Mouse (Mus musculus): ENCODE measurements around the gene Mep1a. TPM values are rescaled to one million over a fixed set of nuclear protein-coding genes. Genes with fewer than 3 reads are reported as not detected.
"Not testable (repeated sequence)": the region's sequence is repeated elsewhere in the genome, so short reads cannot be mapped to it uniquely, and the experiment has no call there.

Mep1a gene
- total RNA-seq, 2 experiments from 2014 or later: not detected

DNA sequence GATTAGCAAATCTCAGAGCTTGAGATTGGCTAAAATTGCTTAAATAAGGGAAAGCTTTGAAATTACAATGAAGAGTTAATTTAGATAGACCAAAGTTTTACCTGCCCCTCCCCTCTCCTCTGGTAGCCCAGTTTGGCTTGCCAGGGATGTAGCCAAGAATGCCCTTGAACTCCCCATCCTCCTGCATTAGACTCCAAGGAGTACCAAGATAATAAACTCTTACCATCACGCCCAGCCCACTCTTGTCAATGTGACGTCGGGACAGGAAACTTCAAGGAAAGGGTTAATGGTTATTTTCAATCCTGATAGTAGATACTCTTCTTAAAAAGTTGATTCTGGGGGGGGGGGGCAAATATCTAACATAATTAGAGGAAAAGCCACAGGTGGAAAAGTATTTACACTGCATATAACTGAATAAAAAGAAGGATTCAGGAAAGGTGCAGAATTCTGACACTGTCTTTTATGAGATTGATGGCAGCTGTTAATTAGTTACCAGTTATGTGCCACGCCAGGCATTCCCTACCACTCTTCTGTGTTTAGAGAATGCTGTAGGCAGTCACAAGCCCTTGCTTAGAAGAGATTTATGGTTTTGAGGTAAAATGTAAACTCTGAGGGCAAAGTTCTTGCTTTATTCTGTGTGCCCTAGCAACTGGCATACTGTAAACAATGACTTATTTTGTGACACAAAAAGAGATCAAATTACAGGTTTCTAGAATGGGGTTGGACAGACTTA, 1.4 kb upstream of the Mep1a start:
- Histone ChIP-seq H3K27ac (no peak overlapping the region), H3K4me3 (no peak overlapping the region)
- DNase-seq: no peak
- intact Hi-C loops (cut with DNase I): no loop called here
- TF ChIP-seq CTCF (IDR thresholded peaks at IDR 0.05): no peak

DNA sequence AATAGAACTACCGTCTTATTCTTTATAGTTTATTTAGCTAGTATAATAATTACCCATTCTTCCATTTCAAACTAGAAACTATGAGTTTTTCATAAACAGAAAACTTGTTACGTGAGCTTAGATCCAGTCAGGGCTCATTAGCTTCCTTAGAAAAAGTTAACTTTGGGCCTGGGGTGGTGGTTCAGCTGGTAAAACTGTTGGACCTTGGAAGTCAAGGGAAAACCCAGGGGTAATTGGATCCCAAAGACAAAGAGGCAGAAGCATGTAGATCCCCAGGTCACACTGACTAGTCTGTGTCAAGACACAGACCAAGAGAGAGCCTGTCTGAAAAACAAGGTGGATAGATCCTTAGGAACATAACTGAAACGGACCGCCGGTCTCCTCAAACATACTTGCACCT, 981 bp downstream of the Mep1a start:
- intact Hi-C loops (cut with DNase I): no loop called here
- no peak for TF ChIP-seq CTCF (IDR thresholded peaks at IDR 0.05)
- no peak for DNase-seq
- Histone ChIP-seq H3K4me3 (no peak overlapping the region), H3K27ac (no peak overlapping the region)

DNA sequence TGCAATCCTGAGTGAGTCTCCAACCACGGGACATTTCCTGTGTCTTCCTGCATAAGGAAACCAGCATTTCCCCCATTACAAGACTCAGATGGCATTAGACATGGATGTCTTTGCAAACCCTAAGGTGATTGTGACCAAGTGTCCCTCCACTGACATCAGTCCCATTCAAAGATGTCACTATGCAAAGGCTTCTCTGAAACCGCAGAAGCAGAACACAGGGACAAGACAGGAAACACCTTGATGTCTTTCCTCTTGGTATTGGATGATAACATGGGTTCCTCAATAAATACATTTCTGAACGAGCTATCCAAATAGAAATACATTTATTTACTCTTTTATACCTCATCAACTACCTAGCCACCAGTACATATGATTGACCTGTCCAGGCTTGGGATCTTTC, 1.4 kb downstream of the Mep1a start:
- Histone ChIP-seq H3K4me3 (no peak overlapping the region), H3K27ac (no peak overlapping the region)
- intact Hi-C loops (cut with DNase I): no loop called here
- TF ChIP-seq CTCF (IDR thresholded peaks at IDR 0.05): no peak
- DNase-seq: no peak

DNA sequence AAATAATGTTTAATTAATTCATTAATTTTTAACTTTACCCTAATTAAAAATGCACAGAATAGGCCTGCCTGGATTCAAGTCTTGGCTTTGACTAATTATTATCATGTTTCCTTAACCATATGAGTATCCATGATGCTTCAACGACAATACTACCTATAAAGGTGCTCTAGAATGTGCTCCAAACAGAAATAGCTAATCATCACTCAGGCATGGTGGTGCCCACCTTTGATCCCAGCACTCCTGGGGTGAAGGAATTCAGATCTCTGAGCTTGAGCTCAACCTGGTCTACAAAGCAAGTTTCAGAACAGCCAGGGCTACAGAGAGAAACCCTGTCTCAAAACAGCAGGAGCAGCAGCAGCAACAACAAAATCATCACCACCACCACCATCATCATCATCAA, 2.1 kb downstream of the Mep1a start:
- no peak for DNase-seq
- TF ChIP-seq CTCF (IDR thresholded peaks at IDR 0.05): no peak
- intact Hi-C loops (cut with DNase I): no loop called here
- Histone ChIP-seq H3K4me3 (no peak overlapping the region), H3K27ac (no peak overlapping the region)

DNA sequence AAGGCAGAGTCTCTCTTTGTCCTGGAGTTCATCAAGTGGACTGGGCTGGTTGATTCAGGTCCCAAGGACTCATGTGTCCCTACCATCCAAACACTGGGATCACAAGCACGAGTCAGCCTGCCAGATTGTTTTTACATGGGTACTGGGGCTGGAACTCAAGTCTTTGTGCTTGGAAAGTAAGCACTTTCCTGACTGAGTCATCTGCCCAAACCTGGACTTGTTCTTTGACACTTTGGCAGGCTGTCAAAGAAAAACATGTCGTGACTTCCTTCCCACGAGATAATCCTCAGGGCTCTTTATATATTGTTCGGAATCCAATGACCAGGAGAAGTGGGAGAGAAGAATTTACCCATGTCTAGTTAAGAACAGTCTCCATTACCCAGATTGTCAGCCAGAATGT, 5.1 kb downstream of the Mep1a start:
- intact Hi-C loops (cut with DNase I): no loop called here

DNA sequence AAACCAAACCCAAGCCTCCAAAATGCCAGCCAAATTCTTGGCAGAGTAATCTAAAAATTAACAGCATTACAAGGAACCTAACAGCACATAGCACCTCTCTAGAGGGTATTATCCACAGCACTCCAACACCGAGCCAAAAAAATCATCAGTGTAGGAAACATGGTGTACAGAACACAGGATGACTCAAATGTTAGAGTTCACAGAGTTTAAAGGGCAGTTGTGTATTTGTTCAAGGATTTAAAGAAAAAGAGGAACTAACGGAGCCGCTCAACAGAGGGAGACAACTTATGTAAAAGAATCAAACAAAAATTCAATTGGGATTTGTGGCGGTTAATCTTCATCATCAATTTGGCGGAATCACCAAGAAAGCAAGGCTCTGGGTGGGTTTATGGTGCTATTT, 7.1 kb downstream of the Mep1a start:
- Histone ChIP-seq H3K27ac (no peak overlapping the region), H3K4me3 (no peak overlapping the region)
- DNase-seq: no peak
- intact Hi-C loops (cut with DNase I): no loop called here
- TF ChIP-seq CTCF (IDR thresholded peaks at IDR 0.05): no peak

More for the DNA sequence above, 5.1 kb downstream of the Mep1a start:
- DNase-seq: no peak
- Histone ChIP-seq H3K27ac (no peak overlapping the region), H3K4me3 (no peak overlapping the region)
- no peak for TF ChIP-seq CTCF (IDR thresholded peaks at IDR 0.05)

DNA sequence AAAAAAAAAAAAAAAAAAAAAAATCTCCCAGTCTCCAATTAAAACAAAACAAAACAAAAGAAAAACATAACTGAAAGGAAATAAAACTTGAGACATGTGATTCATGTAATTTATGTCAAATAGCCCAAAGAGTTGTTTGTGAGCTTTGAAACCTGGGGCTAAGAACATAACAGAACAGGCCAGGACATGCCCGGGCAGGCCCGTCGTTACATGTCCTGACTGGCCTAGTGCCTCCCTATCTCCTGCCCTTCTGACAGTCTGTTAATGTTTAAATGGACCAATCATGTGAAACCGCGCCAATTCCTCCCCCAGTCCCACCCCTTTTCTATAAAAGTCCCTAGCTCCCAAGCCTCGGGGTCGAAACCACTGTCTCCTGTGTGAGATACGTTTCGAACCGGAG, 12.2 kb downstream of the Mep1a start:
- H3K27ac ChIP-seq; DNase-seq; H3K4me3 ChIP-seq; intact Hi-C loops (cut with DNase I): not testable (repeated sequence)

DNA sequence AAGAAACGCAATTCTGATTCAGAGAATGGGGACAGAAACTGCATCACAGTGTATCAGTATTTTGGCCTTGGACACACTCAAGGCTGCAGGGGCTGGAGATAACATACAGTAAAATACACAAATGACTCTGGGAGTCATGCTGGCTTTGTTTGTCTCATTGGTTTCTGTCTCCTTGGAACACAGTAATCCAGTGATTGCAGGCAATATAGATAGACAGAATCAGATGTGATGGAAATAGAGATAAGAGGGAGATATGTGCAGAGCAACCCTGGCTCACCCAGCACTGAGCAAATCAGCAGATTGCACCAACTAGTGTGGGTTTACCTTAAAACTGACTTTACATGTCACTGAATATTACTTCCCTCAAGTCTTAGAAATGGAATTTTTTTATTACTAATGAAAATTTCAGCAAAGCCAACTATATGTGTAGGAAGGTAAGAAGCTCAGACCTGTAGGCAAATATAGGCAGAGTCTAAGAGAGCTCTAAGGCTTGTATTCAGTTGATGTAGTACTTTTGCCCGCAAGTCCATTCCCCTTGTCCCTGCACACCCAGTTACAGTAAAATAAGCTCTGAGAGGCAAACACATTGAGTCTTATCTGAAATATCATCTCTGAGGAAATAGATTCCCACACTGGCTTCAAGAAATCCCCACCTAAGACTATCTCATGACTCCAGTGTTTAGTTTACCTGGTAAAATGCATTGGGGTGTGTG, 14.0 kb downstream of the Mep1a start:
- DNase-seq: no peak
- intact Hi-C loops (cut with DNase I): no loop called here
- no peak for TF ChIP-seq CTCF (IDR thresholded peaks at IDR 0.05)
- H3K27ac ChIP-seq: no peak overlapping the region
- no peak overlapping the region for H3K4me3 ChIP-seq

DNA sequence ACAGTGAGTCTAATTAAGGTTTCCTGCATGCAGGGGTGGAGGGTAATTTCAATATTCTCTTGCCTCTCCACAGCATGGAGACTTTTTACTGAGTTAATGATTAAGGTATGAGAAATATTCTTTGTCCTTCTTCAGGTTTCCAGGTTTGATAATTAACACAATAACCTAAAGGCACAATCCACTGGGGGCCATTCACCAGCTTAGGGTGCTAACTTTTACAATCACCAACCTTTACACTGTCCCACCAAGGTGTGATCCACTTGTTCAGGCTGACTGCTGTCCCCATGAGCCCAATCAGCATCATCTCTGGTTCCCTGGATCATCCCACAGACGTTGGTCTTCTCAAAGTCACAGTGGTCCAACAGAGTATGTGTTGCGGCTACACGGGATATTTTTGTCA, 16.6 kb downstream of the Mep1a start:
- TF ChIP-seq CTCF (IDR thresholded peaks at IDR 0.05): no peak
- Histone ChIP-seq H3K4me3 (no peak overlapping the region), H3K27ac (no peak overlapping the region)
- intact Hi-C loops (cut with DNase I): no loop called here
- no peak for DNase-seq

DNA sequence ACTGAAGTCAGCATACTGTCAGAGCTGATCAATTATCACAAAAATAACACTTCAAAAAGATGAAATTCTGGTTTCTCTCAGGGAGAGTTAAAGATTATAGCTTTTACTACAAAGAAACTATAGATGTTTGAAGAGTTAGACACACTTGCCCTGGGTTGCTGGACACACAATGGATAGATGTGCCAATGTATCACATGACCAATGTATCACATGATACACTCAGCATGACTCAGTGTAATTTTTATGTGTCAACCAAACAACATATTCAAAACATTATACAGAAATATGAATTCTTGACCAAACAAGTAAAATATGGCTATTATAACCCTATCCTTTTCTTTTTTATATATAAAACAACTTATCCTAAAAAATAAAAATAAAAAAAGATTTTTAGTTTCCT, 25.0 kb downstream of the Mep1a start:
- Histone ChIP-seq H3K27ac (no peak overlapping the region), H3K4me3 (no peak overlapping the region)
- DNase-seq: no peak
- intact Hi-C loops (cut with DNase I): no loop called here
- no peak for TF ChIP-seq CTCF (IDR thresholded peaks at IDR 0.05)

DNA sequence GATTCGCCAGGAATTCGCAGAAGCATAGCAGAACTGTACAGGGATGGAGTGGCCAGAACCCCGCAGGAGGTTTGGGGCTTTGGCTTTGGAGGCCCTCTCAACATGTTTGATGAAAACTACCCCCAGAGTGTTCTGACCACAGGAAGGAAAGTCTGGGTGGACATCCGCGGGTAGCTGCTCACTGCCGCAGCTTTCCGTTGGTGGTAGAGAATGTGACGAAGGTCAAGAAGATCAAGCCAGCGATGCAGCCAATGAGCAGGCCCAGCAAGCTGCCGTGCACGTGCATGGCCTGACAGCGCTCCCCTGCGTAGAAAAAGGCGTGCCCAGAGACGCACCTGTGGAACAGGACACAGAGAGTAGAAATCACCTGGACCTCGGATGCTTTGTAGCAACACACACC, 27.8 kb downstream of the Mep1a start:
- no peak for DNase-seq
- intact Hi-C loops (cut with DNase I): no loop called here
- no peak for TF ChIP-seq CTCF (IDR thresholded peaks at IDR 0.05)
- Histone ChIP-seq H3K27ac (no peak overlapping the region), H3K4me3 (no peak overlapping the region)

DNA sequence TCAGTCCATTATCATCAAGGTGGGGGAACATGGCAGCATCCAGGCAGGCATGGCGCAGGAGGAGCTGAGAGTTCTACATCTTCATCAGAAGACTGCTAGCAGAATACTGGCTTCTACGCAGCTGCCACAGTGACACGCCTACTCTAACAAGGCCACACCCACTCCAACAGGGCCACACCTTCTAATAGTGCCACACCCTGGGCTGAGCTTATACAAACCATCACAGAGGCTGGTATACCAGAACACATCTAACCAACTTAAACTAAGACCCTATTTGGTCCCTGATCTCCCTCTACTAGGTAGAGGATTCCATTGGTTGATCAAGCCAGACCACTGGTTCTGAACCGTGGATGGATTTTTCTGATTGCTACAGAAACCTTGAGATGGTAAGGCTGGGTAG, 30.1 kb downstream of the Mep1a start:
- intact Hi-C loops (cut with DNase I): no loop called here
- no peak for DNase-seq
- Histone ChIP-seq H3K27ac (no peak overlapping the region), H3K4me3 (no peak overlapping the region)
- TF ChIP-seq CTCF (IDR thresholded peaks at IDR 0.05): no peak

DNA sequence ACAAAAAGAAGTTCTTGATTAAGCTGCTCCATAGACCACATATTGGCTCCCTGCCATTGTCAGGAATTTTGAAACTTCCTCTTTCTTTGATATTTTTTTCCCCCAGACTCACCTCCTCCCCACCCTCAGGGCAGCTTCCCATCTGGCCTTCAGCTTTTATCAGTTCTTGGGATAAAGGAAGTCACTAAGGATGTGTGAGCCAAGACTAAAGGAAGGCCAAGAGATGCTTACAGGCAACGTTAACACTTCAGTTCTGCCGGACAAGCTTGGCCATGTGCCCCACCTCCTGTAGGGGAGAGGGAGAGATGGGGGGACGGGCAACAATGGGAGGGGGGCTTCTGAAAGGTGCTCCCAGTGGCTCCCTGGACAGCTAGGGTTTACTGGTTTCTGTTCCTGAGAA, 32.6 kb downstream of the Mep1a start:
- intact Hi-C loops (cut with DNase I): no loop called here
- Histone ChIP-seq H3K27ac (no peak overlapping the region), H3K4me3 (no peak overlapping the region)
- DNase-seq: no peak
- TF ChIP-seq CTCF (IDR thresholded peaks at IDR 0.05): no peak

All from gastrocnemius, adult 2 months (tissue).